Mouse (Mus musculus) kidney, postnatal 0 days (tissue): Measurements from ENCODE around the gene Unc5cl. TPM values are rescaled to one million over a fixed set of nuclear protein-coding genes. Genes with fewer than 3 reads are reported as not detected.

Experiments used
- ATAC-seq: fragments of 200-750 bp; cut with Nextera tagmentation; replicated peaks from 2 replicates; pipeline ENCODE4 v1.8.0; 2017; ENCODE audit warnings: low read depth, moderate number of reproducible peaks, moderate TSS enrichment, moderate library complexity; ENCODE audit not compliant: low FRiP score
- DNase-seq: peaks from one replicate; pipeline ENCODE4 v3.0.0-alpha.2; 2016; ENCODE audit warnings: low spot score
- H3K27ac ChIP-seq: fragments of 300-500 bp; sonication (generic); 2 replicates; pipeline ENCODE4 v1.5.1; 2014; ENCODE audit warnings: mild to moderate bottlenecking
- H3K27me3 ChIP-seq: fragments of 300-500 bp; sonication (generic); 2 replicates; pipeline ENCODE4 v1.6.1; 2014; ENCODE audit warnings: low read length, mixed read lengths; ENCODE audit not compliant: insufficient read depth
- H3K36me3 ChIP-seq: fragments of 300-500 bp; sonication (generic); 2 replicates; pipeline ENCODE4 v1.6.1; 2014; ENCODE audit warnings: low read length, mixed read lengths; ENCODE audit not compliant: insufficient read depth
- H3K4me1 ChIP-seq: fragments of 300-500 bp; sonication (generic); replicated peaks from 2 replicates; pipeline ENCODE4 v1.6.1; 2014; ENCODE audit warnings: antibody characterized with exemption, low read length, mixed read lengths; ENCODE audit not compliant: insufficient read depth
- H3K4me2 ChIP-seq: fragments of 300-500 bp; sonication (generic); 2 replicates; pipeline ENCODE4 v1.6.1; 2014; ENCODE audit warnings: mild to moderate bottlenecking, low read length, moderate library complexity, mixed read lengths
- H3K4me3 ChIP-seq: fragments of 300-500 bp; sonication (generic); replicated peaks from 2 replicates; pipeline ENCODE4 v1.5.1; 2014; ENCODE audit warnings: low read depth, low read length
- H3K9ac ChIP-seq: fragments of 300-500 bp; sonication (generic); 2 replicates; pipeline ENCODE4 v1.6.1; 2014; ENCODE audit warnings: low read depth, low read length
- H3K9me3 ChIP-seq: fragments of 300-500 bp; sonication (generic); replicated peaks from 2 replicates; pipeline ENCODE4 v1.6.1; 2016; ENCODE audit warnings: low read length, inconsistent platforms, mixed read lengths
- CTCF ChIP-seq: IDR thresholded peaks from 2 replicates; pipeline ENCODE4 v1.5.1; 2016; ENCODE audit warnings: antibody characterized with exemption, low read depth, mild to moderate bottlenecking, moderate library complexity
- WGBS: fragments of 180-500 bp; shearing (Covaris S2); extraction: QIAGEN DNeasy Blood & Tissue Kit; methylation state at CpG from one replicate; pipeline ENCODE4 v1.1.7; 2014; 5-methylcytosine and 5-hydroxymethylcytosine counted together
- polyA plus RNA-seq: library from polyadenylated mRNA; unstranded; fragments of >200 nt; fragmentation: Nextera tagmentation; extraction: Ambion mirVana; gene quantifications from 2 replicates; pipeline ENCODE4 v1.2.1, GENCODE M21; 2015

Gene Unc5cl
- polyA plus RNA-seq, 1 experiment from 2014 or later: 3.6 TPM

DNA sequence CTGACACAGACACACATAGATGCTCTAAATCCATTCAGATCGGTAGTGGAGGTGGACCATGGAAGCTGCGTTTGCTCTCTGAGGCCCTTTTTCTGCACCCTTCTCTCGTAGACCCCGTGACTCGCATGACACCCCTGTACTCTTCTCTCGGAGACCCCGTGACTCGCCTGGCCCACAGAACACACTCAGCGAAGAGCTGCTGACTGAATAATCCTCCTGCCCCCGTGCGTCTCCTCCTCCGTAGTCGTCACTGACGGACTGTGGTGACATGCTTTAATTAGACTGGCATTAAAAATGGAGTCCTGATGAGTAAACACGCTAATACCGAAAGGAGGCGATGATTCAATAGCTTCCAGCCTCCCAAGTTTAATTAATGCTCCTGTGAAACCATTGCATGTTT, 84.6 kb downstream of the Unc5cl start:
- no peak overlapping the region for H3K9ac ChIP-seq
- no peak for DNase-seq
- 85% methylated on average over 17 of the region's 17 CpGs for WGBS
- no peak overlapping the region for H3K27ac ChIP-seq
- no peak overlapping the region for H3K4me2 ChIP-seq
- TF ChIP-seq CTCF: no peak
- no peaks in the 10 kb centered on the region for H3K27me3 ChIP-seq
- H3K36me3 ChIP-seq: no peaks in the 10 kb centered on the region
- 0 out of 2 replicates have a peak, but pooled peaks cover 6% of the 10 kb centered on the region for H3K4me1 ChIP-seq
- H3K4me3 ChIP-seq: no peak overlapping the region
- ATAC-seq: no peak
- no peaks in the 10 kb centered on the region for H3K9me3 ChIP-seq

DNA sequence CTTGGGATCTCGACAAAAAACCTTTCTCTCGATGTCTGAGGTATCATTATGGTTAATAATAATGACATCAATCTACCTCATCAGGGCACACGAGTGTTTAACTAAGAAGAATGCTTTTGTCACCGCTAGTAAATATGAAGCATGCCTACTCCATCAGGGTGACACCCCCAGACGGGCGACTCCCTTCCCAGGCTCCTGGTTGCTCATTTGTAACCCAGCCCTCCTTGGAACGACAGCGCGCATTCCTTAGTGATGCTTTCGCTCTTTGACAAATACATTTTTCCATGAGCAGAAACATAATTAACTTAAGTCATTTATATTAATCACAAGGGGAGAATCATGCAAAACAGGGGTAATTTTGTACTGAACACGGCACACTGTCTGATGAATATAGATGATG, 88.0 kb downstream of the Unc5cl start:
- no peak for TF ChIP-seq CTCF
- no peak overlapping the region for H3K27ac ChIP-seq
- no peak overlapping the region for H3K4me3 ChIP-seq
- H3K9ac ChIP-seq: no peak overlapping the region
- 43% methylated on average over 11 of the region's 11 CpGs for WGBS
- H3K4me1 ChIP-seq: peaks cover 9% of the 10 kb centered on the region; the same call in 1 of the 2 replicates
- ATAC-seq: no peak
- H3K27me3 ChIP-seq: no peaks in the 10 kb centered on the region
- H3K9me3 ChIP-seq: no peaks in the 10 kb centered on the region
- no peak for DNase-seq
- no peak overlapping the region for H3K4me2 ChIP-seq
- no peaks in the 10 kb centered on the region for H3K36me3 ChIP-seq

GRCm38 (mm10) chr17:48543301-48543765, 88.6 kb downstream of the Unc5cl start:
- no peak for ATAC-seq
- H3K4me3 ChIP-seq: no peak overlapping the region
- 30% methylated on average over 15 of the region's 15 CpGs for WGBS
- no peak for TF ChIP-seq CTCF
- H3K36me3 ChIP-seq: no peaks in the 10 kb centered on the region
- no peak overlapping the region for H3K27ac ChIP-seq
- H3K9ac ChIP-seq: no peak overlapping the region
- H3K27me3 ChIP-seq: no peaks in the 10 kb centered on the region
- DNase-seq: no peak
- peak overlapping the region; percentile 38 for H3K4me2 ChIP-seq
- H3K9me3 ChIP-seq: no peaks in the 10 kb centered on the region
- peaks cover 9% of the 10 kb centered on the region; the same call in 1 of the 2 replicates for H3K4me1 ChIP-seq

DNA sequence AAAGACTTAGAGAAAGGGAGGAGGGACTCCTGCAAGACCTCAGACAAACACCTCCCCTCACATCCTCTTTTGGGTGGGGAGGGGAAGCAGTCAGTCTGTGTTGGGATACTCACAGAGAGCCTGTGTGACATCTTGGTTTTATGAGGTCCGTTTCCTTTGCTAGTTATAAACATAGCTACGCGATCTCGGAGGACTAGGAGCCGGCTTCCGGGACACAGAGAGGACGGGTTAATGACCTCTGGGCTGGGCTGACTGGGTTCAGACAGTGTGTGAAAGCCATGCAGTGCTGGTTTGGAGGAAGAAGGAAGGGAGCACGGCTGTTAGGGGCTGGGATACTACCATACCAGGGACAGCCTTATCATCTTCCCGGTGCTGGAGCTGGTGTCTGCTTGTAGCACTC, 90.0 kb downstream of the Unc5cl start:
- WGBS: 10% methylated on average over 9 of the region's 9 CpGs
- peak overlapping the region; percentile 16; the same call in 1 of the 2 replicates for H3K4me2 ChIP-seq
- no peak overlapping the region for H3K9ac ChIP-seq
- peak overlapping the region; percentile 37; the same call in 1 of the 2 replicates for H3K27ac ChIP-seq
- no peak overlapping the region for H3K4me3 ChIP-seq
- H3K27me3 ChIP-seq: no peaks in the 10 kb centered on the region
- ATAC-seq (peak; percentile 61; the same call in 1 of the 2 replicates), DNase-seq (peak; percentile 71)
- H3K4me1 ChIP-seq: peaks cover 9% of the 10 kb centered on the region; the same call in 1 of the 2 replicates
- no peaks in the 10 kb centered on the region for H3K9me3 ChIP-seq
- TF ChIP-seq CTCF: no peak
- no peaks in the 10 kb centered on the region for H3K36me3 ChIP-seq

DNA sequence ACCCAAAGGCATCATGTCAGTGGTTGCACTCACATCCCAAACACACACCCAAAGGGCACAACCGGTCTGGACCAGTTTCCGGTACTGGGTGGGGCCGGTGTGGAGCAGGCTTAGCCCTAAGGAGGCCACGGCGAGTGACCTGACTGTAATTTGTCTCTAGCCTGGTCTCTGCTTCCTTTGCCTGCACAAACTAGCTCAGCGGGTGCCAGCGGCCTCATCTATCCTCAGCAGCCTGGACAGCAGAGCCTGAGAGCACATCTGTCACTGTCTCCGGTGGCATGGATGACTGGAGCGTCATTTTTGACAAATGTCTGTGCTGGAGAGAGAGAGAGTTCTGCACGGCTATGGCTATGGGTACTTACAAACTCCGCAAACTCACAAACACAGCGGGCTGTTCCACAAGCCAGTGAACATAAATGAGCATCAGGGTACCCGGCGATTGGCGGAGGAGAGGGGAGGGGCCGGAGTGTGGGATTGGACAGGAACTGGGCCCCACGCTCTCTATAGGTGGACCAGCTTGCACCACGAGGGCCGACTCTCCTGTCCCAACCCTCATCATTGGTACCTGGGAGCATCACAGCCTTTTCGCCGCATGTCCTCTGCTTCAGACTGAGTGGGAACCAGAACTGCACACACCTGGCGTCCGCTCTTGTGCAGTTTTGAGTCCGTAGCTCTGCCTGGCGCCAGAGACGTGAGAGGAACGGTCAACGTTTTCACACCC, 90.7 kb downstream of the Unc5cl start:
- Histone ChIP-seq H3K4me3 (no peak overlapping the region), H3K36me3 (no peaks in the 10 kb centered on the region), H3K27ac (peak overlapping the region; percentile 37; the same call in 1 of the 2 replicates), H3K4me1 (peaks cover 9% of the 10 kb centered on the region; the same call in 1 of the 2 replicates), H3K9me3 (no peaks in the 10 kb centered on the region), H3K4me2 (peak overlapping the region; percentile 16; the same call in 1 of the 2 replicates), H3K27me3 (no peaks in the 10 kb centered on the region), H3K9ac (no peak overlapping the region)
- peak; percentile 59; the same call in 1 of the 2 replicates for ATAC-seq
- DNase-seq: peak; percentile 36
- 51% methylated on average over 28 of the region's 28 CpGs for WGBS
- TF ChIP-seq CTCF: no peak

DNA sequence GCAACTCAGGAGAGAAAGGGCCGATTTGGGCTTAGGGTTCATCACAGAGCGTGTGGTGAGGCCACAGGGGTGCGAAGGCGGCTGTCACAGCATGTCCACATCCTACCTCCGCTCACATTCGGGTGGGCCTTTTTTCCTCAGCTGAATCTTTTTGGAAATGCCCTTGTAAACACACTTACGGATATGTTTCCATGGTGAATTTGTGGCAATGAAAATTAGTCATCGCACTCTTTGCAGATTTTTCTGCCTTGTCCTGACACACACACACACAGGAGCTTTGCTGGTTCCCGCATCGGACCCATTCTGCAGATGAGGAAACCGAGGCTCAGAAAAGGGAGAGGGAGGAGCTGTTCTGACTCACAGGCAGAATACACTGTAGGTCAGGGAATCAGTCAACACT, 91.3 kb downstream of the Unc5cl start:
- no peaks in the 10 kb centered on the region for H3K27me3 ChIP-seq
- ATAC-seq (no peak), DNase-seq (no peak)
- no peak overlapping the region for H3K27ac ChIP-seq
- peaks cover 9% of the 10 kb centered on the region; the same call in 1 of the 2 replicates for H3K4me1 ChIP-seq
- H3K9me3 ChIP-seq: no peaks in the 10 kb centered on the region
- no peaks in the 10 kb centered on the region for H3K36me3 ChIP-seq
- H3K4me2 ChIP-seq: no peak overlapping the region
- H3K4me3 ChIP-seq: no peak overlapping the region
- no peak overlapping the region for H3K9ac ChIP-seq
- WGBS: 91% methylated on average over 11 of the region's 11 CpGs
- no peak for TF ChIP-seq CTCF
